In genomic region chr8:119604996-119605395, GRCm38 (mm10) we compare ENCODE assay signal across 8 mouse cellular contexts. TPM values are rescaled to one million over a fixed set of nuclear protein-coding genes. Genes with fewer than 3 reads are reported as not detected.
DNase-seq lines count a peak whose midpoint lies in the region; ATAC-seq and TF ChIP-seq lines count a peak whose summit lies in the region.

TSS of gene Taf1c (minus strand) at chr8:119605222.

- no peak within 1 kb of the TSS for H3K27ac ChIP-seq in ES-Bruce4 (ENCODE audit: insufficient read depth, low read length)
- H3K27ac ChIP-seq in forebrain, embryonic 13.5 days = no peak within 1 kb of the TSS
- H3K27ac ChIP-seq in liver, postnatal 0 days (ENCODE audit: low read depth) = peak within 1 kb of the TSS; percentile 83
- H3K27ac ChIP-seq in neural tube, embryonic 14.5 days (ENCODE audit: low read depth, low read length) = no peak within 1 kb of the TSS

- H3K9ac ChIP-seq in ES-Bruce4 (ENCODE audit: low read depth, poor library complexity, severe bottlenecking) = peak within 1 kb of the TSS; percentile 82
- H3K9ac ChIP-seq in forebrain, embryonic 13.5 days = peak within 1 kb of the TSS; percentile 85
- H3K9ac ChIP-seq in liver, postnatal 0 days (replicated peaks) = peak within 1 kb of the TSS; percentile 81
- peak within 1 kb of the TSS; percentile 79 for H3K9ac ChIP-seq in neural tube, embryonic 14.5 days (replicated peaks; ENCODE audit: low read depth, low read length)

- H3K4me2 ChIP-seq in forebrain, embryonic 13.5 days = peak within 1 kb of the TSS; percentile 95
- H3K4me2 ChIP-seq in liver, postnatal 0 days (ENCODE audit: low read depth, low read length) = peak within 1 kb of the TSS; percentile 89
- H3K4me2 ChIP-seq in neural tube, embryonic 14.5 days (ENCODE audit: low read depth, low read length) = peak within 1 kb of the TSS; percentile 91

- intact Hi-C loops in heart, postnatal 10 days (cut with DNase I) = loop anchor here (2.0 to 10.0 kb wide), 5 partner anchors 30 to 190 kb away; partner anchors contain the start of genes Dnaaf1, Hsdl1 and Mbtps1

- peak; percentile 57; the same call in 1 of the 2 replicates for TF ChIP-seq EP300 in ES-Bruce4 (IDR thresholded peaks at IDR 0.05; ENCODE audit: insufficient read depth, low read depth, low read length)
- TF ChIP-seq EP300 in liver, postnatal 0 days (IDR thresholded peaks at IDR 0.05; ENCODE audit: low read depth) = peak; percentile 65; the same call in 1 of the 2 replicates

- H3K4me3 ChIP-seq in ES-Bruce4 (ENCODE audit: low read depth, low read length) = peak within 1 kb of the TSS; percentile 90
- peak within 1 kb of the TSS; percentile 67 for H3K4me3 ChIP-seq in forebrain, embryonic 13.5 days
- peak within 1 kb of the TSS; percentile 77 for H3K4me3 ChIP-seq in liver, postnatal 0 days (ENCODE audit: low read depth, low read length)
- H3K4me3 ChIP-seq in neural tube, embryonic 14.5 days (ENCODE audit: low read depth, low read length) = peak within 1 kb of the TSS; percentile 75

- peak; percentile 73 for TF ChIP-seq POLR2A in ES-Bruce4 (IDR thresholded peaks at IDR 0.05; ENCODE audit: insufficient read depth, low read length)

- peaks cover 23% of the 10 kb centered on the region for H3K36me3 ChIP-seq in ES-Bruce4 (ENCODE audit: control insufficient read depth, insufficient read depth, low read length, poor library complexity, severe bottlenecking)
- H3K36me3 ChIP-seq in forebrain, embryonic 13.5 days (ENCODE audit: poor library complexity, severe bottlenecking) = peaks cover 32% of the 10 kb centered on the region
- H3K36me3 ChIP-seq in liver, postnatal 0 days (replicated peaks; ENCODE audit: insufficient read depth, low read length) = peaks cover 16% of the 10 kb centered on the region
- H3K36me3 ChIP-seq in neural tube, embryonic 14.5 days (ENCODE audit: control insufficient read depth, insufficient read depth, low read length) = peaks cover 23% of the 10 kb centered on the region

- peak; percentile 93 to 98 for DNase-seq in heart, postnatal 10 days
- peak; percentile 76 for DNase-seq in large intestine, adult 2 months (ENCODE audit: low read depth, low spot score)
- DNase-seq in liver, postnatal 0 days = peak; percentile 96
- DNase-seq in testis, postnatal 10 days (ENCODE audit: low spot score) = peak; percentile 96

- ATAC-seq in cerebellum, adult (ENCODE audit: insufficient number of reproducible peaks, low FRiP score, low TSS enrichment) = peak; percentile 80
- ATAC-seq in forebrain, embryonic 13.5 days = peak; percentile 90
- ATAC-seq in liver, postnatal 0 days = peak; percentile 95
- peak; percentile 77; the same call in 1 of the 2 replicates for ATAC-seq in neural tube, embryonic 14.5 days (ENCODE audit: low read depth)

- TF ChIP-seq CTCF in ES-Bruce4 (IDR thresholded peaks at IDR 0.05; ENCODE audit: low read depth, low read length) = peak; percentile 81
- peak; percentile 97 for TF ChIP-seq CTCF in liver, postnatal 0 days (IDR thresholded peaks at IDR 0.05; ENCODE audit: low read depth)

- H3K9me3 ChIP-seq in ES-Bruce4 (replicated peaks; ENCODE audit: control insufficient read depth, insufficient read depth, low read length, poor library complexity, severe bottlenecking) = 0 out of 2 replicates have a peak, but pooled peaks cover 11% of the 10 kb centered on the region
- H3K9me3 ChIP-seq in forebrain, embryonic 13.5 days (replicated peaks) = 0 out of 2 replicates have a peak, but pooled peaks cover 4% of the 10 kb centered on the region
- peaks cover 4% of the 10 kb centered on the region for H3K9me3 ChIP-seq in liver, postnatal 0 days (ENCODE audit: low read length)
- no peaks in the 10 kb centered on the region for H3K9me3 ChIP-seq in neural tube, embryonic 14.5 days (ENCODE audit: control insufficient read depth, low read length)

- no peaks in the 10 kb centered on the region for H3K4me1 ChIP-seq in ES-Bruce4 (ENCODE audit: control insufficient read depth, insufficient read depth, low read length)
- H3K4me1 ChIP-seq in forebrain, embryonic 13.5 days = peaks cover 12% of the 10 kb centered on the region
- H3K4me1 ChIP-seq in liver, postnatal 0 days (ENCODE audit: insufficient read depth) = peaks cover 11% of the 10 kb centered on the region
- peaks cover 7% of the 10 kb centered on the region; the same call in 1 of the 2 replicates for H3K4me1 ChIP-seq in neural tube, embryonic 14.5 days (ENCODE audit: control insufficient read depth, insufficient read depth, low read length)

- no peaks in the 10 kb centered on the region for H3K27me3 ChIP-seq in ES-Bruce4 (ENCODE audit: control insufficient read depth, insufficient read depth, low read length, poor library complexity, severe bottlenecking)
- no peaks in the 10 kb centered on the region for H3K27me3 ChIP-seq in forebrain, embryonic 13.5 days
- no peaks in the 10 kb centered on the region for H3K27me3 ChIP-seq in liver, postnatal 0 days (ENCODE audit: insufficient read depth, low read length)
- no peaks in the 10 kb centered on the region for H3K27me3 ChIP-seq in neural tube, embryonic 14.5 days (ENCODE audit: control insufficient read depth, insufficient read depth, low read length)

- under 1% methylated on average over 23 of the region's 23 CpGs for WGBS in forebrain, embryonic 13.5 days
- WGBS in large intestine, adult 2 months = under 1% methylated on average over 23 of the region's 23 CpGs
- WGBS in liver, postnatal 0 days (ENCODE audit: insufficient replicate concordance) = under 1% methylated on average over 23 of the region's 23 CpGs
- WGBS in neural tube, embryonic 14.5 days = under 1% methylated on average over 23 of the region's 23 CpGs

RNA-seq across cellular contexts. Expression of gene Taf1c, which starts in this region (rescaled TPM):
- 7.3 and 7.5 TPM in 2 replicates for polyA plus RNA-seq in ES-Bruce4 (2011; ENCODE audit: insufficient read depth, insufficient read length, low read depth, missing spikeins)
- polyA plus RNA-seq in forebrain, embryonic 13.5 days (2015; fragmentation: Nextera tagmentation; extraction: Ambion mirVana) = 15.2 and 16.8 TPM in 2 replicates
- 1 to 10 TPM; 3.9 to 4.7 TPM for total RNA-seq in heart, postnatal 10 days (2021)
- 19.2 and 21.5 TPM in 2 replicates for polyA plus RNA-seq in large intestine, adult 2 months (2012; rRNA removed)
- 2.4 and 2.7 TPM in 2 replicates for polyA plus RNA-seq in liver, postnatal 0 days (2015; fragmentation: Nextera tagmentation; extraction: Ambion mirVana)
- polyA plus RNA-seq in neural tube, embryonic 14.5 days (2014; fragmentation: Nextera tagmentation; extraction: Ambion mirVana) = 12.7 and 14.7 TPM in 2 replicates
